Mouse (Mus musculus): ENCODE results near the gene Olfr544.
A peak's percentile ranks its signal among the peaks of the same experiment; 100 is the strongest.
"Not testable (repeated sequence)": the region's sequence is repeated elsewhere in the genome, so short reads cannot be mapped to it uniquely, and the experiment has no call there.

Olfr544 gene

DNA sequence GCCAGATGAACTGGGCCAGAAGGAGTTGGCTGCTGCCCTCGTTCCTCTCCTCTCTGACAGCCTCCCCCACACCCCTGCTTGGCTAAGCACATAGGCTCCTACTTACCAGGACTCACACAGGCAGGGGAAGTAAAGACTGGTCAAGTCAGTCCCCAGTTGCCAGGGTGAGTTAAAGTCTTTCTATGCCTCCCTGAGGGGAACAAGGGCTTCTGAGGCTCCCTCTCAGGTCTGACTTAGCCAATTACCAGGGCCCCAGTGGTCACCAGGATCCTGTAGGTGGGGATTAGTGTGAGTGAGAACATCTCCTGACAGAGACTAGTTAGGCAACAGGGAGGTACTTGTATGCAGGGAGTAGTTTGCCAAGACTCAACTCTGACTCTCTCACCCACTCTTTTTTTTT, at the start of gene Olfr544:
Gene Olfr544 (minus strand): TSS at position 153 of the 400 bp plus-strand sequence.
- no peak for DNase-seq (ENCODE audit: low spot score in 2 of 2)

DNA sequence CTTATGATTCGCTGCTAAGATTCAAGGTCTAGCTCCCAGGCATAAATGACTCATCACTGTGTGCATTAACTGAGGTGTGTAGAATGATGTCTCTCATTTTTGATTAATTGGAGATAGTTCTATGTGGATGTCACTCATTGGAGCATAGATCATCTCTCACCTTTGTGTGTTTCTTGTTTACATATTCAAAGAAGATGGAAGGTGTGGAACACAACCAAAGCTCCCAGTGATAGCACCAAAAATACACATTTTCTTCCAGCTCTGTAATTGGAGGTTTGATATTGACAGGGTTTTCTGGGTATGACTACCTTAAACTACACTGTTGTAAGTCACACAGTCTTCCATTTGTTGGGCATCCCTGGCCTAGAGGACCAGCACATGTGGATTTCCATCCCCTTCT, 46.3 kb upstream of the Olfr544 start, which contains the start of gene Olfr547:
Gene Olfr547 (plus strand): TSS at position 301 of the 400 bp plus-strand sequence.
- no peak for DNase-seq (ENCODE audit: low spot score in 2 of 2)

DNA sequence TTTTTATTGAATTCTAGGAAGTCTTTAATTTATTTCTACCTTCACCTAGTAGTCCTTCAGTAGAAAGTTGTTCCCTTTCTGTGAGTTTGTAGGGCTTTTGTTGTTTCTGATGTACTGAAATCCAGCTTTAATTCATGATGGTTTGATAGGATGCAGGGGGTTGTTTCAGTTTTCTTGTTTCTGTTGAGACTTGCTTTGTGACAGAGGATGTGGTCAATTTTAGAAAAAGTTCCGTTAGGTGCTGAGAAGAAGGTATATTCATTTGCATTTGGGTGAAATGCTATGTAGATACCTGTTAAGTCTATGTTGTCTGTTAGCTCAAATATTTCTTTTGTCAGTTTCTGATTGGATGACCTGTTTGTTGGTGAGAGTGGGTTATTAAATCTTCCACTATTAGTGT, 40.9 kb upstream of the Olfr544 start:
- DNase-seq (ENCODE audit: low spot score in 2 of 2) = no peak

- no peak for DNase-seq (ENCODE audit: low spot score in 2 of 2)
Observed at GRCm38 (mm10) chr7:102517051-102517335, 28.9 kb upstream of the Olfr544 start.

DNA sequence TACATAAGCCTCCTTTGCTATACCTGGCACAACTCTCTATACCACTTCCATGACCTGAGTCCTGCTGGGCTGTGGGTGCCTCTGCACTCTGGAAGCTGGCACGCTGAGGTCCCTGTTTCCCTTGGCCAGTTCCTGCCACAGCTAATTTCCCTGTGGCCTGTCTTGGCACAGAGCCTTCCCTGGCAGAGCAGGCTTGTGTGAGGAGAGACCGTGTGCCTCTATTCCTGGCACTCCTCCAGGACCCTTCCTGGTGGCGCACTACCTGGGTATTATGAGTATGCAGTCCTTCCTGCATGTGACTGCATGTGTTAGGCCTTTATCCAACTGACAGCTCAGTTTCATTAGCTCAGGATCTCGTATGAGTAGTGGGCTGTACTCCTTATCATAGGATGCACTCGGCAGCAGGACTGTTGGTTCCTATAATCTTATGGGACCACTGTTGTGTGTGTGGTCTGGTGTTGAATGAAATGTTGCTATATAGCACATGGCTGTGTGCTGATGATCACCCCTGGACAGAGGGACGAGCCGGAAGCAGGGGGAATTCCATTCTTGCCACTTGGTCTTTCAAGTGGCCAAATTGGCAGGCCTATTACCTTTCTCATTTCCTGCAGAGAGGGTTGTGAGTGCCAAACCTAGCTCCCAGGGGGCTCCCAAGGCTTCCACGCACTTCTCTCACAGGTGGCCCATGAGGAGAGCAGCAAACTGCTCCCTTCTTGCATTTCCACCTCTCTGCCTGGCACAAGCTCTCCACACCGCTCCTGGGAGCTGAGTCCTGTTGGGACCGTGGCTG, 28.3 kb upstream of the Olfr544 start:
- DNase-seq (ENCODE audit: low spot score in 2 of 2) = no peak

DNA sequence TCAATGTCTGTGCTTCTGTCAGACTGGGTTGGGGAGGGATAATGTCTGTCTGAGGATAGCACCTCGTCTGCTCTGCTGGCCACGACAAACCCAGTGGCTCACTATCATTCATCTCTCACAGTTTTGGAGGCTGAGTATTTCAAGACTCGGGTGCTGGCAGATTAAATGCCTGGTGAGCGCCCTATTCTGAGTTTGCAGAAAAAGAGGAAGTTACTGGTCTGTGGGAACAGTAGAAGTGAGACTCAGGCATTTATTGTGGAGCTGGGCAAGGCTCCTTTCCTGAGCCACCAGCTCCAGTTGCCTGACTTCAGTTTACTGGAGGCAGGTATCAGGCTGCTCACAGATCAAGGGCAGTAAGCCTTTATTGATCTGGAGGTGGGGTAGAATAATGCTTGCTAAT, 26.0 kb upstream of the Olfr544 start:
- no peak for DNase-seq (ENCODE audit: low spot score in 2 of 2)

GRCm38 (mm10) chr7:102512814-102513435, 24.8 kb upstream of the Olfr544 start:
- DNase-seq (ENCODE audit: low spot score in 2 of 2) = peak; percentile 67 to 85

DNA sequence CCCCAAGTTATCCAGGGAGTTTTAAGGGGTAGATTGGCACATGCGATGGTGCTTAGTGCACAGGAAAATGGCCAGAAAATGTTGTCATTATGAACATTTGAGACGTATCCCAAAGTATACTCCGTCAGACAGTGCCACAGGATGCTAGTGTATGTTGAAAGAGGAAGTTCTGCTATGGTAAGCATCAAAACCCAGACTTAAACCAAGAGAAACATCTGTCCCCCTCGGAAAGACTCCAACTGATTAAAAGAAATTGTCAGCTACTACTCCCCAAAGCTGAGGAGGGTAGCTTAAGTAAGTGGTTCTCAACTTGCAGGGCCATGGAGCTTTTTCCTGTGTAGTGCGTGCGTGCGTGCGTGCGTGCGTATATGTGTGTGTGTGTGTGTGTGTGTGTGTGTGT, 23.8 kb upstream of the Olfr544 start:
- no peak for DNase-seq (ENCODE audit: low spot score in 2 of 2)

DNA sequence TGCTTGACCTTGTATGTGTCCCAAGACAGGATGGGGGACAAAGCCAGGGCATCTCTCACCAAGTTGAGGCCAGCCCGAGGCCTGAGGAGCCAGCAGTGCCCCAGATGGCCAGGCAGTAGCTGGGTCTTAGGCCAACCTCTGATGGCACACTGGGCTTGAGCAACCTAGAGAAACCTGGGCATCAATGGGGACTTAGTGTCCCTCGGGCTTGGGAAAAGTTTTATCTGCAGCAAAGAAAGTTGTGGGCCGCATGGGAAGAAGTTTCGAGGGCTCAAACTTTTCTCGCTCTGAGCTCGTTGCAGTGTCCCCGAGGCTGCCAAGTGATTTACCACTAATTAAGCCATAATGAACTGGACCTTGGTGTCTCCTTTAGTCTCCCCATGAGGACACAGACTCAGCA, 21.6 kb upstream of the Olfr544 start:
- DNase-seq (ENCODE audit: low spot score in 2 of 2) = no peak

DNA sequence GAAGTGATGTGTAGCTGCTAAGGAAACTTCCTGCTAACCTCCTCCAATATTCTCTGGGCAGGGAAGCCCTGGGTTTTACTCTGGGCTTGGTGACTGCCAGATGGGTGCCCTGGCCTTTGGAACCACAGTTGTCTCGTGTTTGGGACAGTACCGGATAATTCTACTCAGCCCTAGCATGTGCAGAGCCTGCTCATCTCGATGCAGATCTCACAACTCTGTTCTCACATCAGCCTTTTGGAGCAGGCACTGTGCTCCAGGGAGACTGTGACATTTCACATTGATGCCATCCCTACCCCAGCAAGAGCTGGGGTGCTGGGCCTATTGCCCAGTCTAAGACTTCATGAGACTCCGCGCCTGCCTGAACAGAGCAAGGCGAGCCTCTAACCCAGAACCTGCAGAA, 20.6 kb upstream of the Olfr544 start:
- no peak for DNase-seq (ENCODE audit: low spot score in 2 of 2)

DNA sequence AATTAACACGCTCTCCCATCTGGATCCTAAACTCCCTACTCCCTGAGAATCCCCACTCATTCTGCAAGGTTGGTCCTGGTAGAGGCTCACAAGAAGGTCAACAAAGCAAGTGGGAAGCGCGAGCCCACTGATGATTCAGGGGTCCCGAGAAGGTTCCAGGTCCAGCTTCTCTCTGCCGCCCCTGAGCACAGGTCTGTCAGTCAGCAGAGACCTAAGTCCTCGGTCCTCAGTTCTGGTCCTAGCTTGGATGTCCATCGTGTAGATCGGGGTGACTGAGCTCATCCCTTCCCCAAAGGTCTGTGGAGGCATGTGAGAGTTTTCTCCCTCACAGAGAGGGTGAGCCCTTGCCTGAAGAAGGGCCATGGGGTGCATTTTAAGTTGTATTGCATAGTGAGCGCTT, 20.0 kb upstream of the Olfr544 start:
- no peak for DNase-seq (ENCODE audit: low spot score in 2 of 2)

DNA sequence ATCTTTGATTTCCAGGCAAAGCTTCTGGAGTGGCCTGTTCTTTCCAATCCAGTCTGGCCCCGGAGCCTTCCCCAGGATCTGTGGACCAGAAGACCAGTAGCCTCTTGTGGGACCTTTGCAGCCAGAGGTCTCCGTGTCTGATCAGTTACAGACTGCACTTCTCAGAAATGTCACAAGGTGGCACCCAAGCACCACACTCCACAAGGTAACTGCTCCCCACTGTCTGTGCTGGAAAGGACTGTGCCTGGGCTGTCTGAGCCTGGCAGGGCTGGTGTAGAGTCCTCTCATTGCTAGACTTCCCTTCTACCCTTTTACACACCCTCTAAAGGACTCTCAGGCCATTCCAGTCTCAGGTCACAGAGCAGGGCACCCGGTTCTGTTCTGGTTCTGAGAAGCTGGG, 18.7 kb upstream of the Olfr544 start:
- peak; percentile 50 to 75 for DNase-seq (ENCODE audit: low spot score in 2 of 2)

DNA sequence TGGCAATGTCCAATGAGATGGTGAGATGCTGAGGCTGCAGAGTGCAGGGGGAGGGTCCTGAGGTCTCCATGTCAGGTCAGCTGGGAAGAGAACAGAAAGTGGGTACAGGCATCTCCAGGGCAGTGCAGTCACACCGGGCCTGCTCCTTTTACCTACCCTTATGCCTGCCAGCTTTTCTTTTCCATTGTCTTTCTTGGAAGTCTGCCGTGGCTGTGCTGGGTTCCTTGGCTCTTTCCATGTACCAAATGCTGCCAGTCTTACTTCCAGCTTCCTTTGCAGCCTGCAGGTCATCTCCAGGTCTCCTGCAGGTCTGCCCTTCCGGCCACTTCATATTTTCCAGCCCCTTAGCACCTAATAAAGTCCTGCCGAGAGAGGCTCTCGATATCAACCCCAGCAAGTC, 13.9 kb upstream of the Olfr544 start:
- DNase-seq (ENCODE audit: low spot score in 2 of 2) = no peak

DNA sequence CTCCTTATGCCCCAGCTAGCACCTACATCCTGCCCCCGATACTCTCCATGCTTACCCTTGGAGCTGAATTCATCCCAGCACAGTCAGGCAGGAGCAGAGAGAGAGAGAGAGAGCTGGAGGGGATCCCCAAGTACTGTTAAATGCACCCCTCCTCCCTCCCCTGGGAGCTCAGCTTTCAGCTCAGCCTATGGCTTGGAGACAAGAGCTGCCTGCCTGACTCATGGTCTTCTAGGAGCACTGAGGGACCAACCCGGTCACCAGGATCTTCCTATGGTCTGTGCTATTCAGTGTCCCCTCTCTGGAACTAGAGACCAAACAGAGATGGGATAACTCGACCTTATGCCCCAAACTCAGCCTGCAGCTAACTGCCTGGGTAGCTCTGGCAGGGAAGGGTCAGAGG, 11.4 kb upstream of the Olfr544 start, which contains the start of gene Olfr545:
Gene Olfr545 (minus strand): TSS at position 101 of the 400 bp plus-strand sequence.
- no peak for DNase-seq (ENCODE audit: low spot score in 2 of 2)

DNA sequence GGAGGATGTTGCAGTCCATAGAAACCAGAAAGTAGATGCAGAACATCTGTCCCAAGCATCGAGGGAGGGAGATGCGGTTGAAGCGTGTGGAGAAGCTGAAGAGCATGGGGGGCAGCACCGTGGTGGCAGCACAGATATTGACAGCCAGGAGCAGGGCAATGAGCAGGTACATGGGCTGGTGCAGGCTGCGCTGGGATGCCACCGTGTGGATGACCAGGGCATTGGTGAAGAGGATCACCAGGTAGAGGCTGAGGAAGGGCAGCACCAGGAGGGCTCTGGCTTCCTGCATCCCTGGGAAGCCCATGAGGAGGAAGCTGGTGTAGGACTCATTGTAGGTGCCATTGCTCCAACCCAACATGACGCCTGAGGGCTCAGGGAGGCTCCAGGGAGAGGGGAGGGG, 6.3 kb upstream of the Olfr544 start:
- not testable (repeated sequence) for DNase-seq (ENCODE audit: low spot score in 2 of 2)

DNA sequence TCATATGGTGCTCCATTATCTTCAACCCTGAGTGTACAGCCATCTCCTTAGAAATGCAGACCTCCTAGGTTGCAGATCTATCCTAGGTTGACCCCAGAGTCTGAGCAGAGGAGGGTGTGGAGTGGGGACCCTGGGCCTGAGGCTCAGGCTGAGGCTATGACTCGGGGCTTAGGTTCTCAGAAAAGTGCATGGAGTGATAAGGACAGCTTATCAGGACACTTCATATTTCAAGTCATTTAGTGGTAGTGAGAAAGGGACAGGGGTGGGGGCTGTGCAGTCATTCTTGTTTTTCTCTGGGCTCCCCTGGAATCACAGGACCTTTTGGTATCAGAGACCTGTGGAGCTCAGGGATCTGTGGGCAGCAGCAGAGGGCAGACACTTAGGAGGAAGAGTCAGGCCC, 2.0 kb downstream of the Olfr544 start:
- no peak for DNase-seq (ENCODE audit: low spot score in 2 of 2)

GRCm38 (mm10) chr7:102484766-102485165, 3.3 kb downstream of the Olfr544 start:
- not testable (repeated sequence) for DNase-seq (ENCODE audit: low spot score in 2 of 2)

- no peak for DNase-seq (ENCODE audit: low spot score in 2 of 2)
Observed at GRCm38 (mm10) chr7:102483665-102484064, 4.4 kb downstream of the Olfr544 start.

GRCm38 (mm10) chr7:102481579-102481978, 6.5 kb downstream of the Olfr544 start, which contains the start of gene Olfr543:
Gene Olfr543, minus strand, starts transcription at chr7:102481679.
- DNase-seq (ENCODE audit: low spot score in 2 of 2) = no peak

DNA sequence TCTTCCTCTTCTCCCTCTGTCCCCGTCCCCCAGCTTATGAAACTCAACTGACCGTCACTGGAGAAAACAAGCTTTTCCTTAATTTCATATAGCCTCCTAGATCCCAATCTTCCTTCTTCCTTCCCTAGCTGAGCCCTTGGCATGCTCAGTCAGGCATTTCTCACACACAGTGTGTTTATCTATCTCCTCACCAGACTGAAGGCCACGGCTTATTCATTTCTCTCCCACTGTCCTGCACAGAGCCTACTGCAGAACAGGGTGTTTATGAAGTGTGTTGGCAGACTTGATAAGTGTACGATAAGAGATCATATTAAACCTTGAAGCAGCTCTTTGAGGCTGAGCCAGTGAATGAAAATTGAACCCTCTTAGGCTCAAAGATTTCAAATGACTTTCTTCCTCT, 7.3 kb downstream of the Olfr544 start:
- no peak for DNase-seq (ENCODE audit: low spot score in 2 of 2)

GRCm38 (mm10) chr7:102479368-102480078, 8.6 kb downstream of the Olfr544 start:
- DNase-seq (ENCODE audit: low spot score in 2 of 2) = no peak

- no peak for DNase-seq (ENCODE audit: low spot score in 2 of 2)
Observed at GRCm38 (mm10) chr7:102478926-102479325, 9.2 kb downstream of the Olfr544 start.

DNA sequence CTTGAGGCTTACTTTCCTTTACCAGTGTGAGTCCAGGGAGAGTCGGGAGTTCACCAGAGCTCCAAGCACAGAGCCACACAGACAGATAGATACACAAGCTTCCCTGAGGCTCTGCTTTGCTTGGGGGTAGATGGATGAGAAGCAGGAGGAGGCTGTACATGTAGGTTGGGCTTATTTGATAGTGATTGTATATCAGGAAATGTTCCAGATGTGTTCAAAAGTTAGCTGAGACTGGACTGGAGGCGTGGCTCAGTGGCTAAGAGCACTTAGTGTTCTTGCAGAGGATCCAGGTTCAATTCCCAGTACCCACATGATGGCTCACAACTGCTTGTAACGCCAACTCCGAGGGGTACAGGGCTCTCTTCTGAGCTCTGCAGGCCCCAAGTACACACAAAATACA, 9.7 kb downstream of the Olfr544 start:
- DNase-seq (ENCODE audit: low spot score in 2 of 2) = no peak

Measured in frontal cortex, postnatal 10 days (tissue).